Mouse (Mus musculus) urinary bladder, postnatal 10 days (tissue): ENCODE data around the gene Csnk2a2.

Experiments
- DNase-seq: peaks from one replicate; pipeline ENCODE4 v3.0.0; 2022; ENCODE audit warnings: low spot score

The Csnk2a2 gene

DNA sequence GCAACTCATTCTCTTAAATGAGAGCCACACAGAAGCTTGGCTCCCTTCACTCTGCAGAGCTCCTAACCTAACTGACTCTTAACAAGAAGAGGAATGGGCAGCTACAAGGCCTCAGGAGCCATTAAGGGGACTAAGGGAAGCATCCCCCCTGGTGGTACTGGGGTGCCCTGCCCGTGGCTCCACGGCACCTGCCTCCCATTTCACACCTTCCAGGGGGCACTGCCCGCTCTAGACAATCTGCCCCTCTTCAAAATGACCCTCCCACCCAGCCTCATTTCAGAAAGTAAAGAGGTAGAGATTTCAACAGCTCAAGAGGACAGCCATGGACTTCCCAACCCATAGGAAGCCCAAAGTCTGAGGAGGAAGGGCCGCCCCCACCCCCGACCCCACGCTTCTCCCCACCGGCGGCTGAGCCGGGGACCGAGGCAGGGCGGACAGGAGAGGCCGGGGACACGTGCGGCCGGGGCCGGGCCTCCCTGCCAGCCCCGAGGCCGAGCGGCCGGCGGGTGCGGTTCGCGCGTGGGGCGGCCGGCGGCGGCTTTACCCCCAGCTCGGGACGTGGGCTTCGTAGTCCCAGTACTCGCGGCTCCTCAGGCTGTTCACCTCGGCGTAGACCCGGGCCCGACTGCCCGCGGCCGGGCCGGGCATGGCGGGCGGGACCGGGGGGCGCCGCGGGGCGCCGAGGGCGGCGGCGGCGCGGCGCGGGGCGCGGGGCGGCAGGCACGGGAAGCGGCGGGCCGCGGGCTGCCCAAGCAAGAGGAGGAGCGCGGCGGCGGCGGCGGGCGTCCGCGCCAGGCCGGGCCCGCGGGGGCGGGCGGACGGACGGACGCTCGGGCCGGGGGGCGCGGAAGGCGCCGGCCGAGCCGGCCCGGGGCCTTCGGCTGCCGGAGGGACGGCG is 1.8 kb downstream of the Csnk2a2 start:
- no peak for DNase-seq

DNA sequence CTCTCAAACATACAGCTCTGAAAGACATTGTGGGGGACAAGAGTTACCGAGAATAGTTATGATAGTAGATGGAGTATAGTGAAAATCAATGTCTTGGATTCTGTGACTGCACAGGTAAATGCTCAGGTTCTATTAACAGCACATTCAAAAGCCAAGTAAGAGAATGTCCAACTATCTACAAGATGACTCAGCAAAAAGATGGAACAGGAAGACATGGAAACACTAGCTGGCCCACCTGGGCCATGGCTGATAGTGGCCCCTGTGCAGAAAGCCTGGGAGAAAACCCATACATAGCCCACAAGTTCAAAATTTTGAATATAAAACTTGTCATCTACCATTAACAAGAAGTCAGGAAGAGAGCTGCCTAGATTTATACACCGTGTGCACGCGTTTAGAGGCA is 19.8 kb downstream of the Csnk2a2 start:
- no peak for DNase-seq

DNA sequence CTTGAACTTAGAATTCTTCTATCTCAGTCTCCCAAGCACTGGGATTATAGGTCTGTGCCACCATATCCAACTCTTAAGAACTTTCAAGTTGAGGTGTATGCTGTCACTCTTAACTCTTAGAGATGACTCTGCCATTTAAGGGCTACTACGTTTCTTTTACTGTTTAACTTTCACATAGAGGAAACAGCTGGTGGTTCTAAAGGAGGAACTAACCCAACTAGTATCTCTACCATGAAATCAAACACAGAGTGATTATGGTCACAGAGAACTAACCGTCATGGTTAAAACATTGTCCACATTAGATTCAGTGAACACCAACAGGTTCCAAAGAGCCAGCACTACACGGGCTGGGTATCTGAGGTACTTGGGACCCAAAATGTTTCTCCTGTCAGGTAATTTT is 20.8 kb downstream of the Csnk2a2 start:
- no peak for DNase-seq

DNA sequence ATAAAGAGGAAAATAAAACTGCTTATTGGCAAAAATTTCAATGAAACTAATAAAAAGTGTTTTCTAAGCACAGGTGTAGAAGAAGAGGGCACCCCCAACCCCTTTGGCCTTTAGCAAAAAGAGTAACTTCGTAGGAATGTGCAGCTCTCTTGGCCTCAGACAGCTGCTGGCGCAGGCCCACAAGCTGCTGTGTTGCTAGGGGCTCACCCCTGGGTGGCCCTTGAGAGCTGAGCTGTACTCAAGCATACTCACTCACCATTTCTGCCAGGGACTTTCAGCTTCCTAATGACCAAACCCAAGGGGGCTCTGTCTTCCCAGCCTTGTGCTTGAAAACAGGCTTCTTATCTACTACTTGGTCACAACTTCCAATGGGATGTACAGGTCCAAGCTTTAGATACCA is 23.3 kb downstream of the Csnk2a2 start:
- DNase-seq: no peak

DNA sequence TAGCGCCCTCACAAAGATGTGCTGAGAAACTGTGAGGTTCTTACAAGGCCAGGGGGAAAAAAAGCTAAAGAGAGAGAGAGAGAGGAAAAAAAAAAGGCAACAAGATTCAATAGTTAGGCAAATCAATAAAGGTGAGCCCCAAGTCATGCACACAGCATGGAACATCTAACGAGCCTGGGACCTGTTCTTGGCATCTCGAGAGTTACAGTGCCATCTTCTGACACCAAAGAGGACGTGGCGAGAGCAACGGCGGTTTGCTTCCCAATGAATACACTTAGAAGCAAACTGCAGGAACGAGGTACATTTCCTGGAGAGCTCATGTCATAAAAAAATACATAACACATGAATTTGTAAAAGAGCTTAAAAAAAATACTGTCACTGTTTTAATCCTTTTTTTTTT is 37.3 kb downstream of the Csnk2a2 start:
- no peak for DNase-seq

DNA sequence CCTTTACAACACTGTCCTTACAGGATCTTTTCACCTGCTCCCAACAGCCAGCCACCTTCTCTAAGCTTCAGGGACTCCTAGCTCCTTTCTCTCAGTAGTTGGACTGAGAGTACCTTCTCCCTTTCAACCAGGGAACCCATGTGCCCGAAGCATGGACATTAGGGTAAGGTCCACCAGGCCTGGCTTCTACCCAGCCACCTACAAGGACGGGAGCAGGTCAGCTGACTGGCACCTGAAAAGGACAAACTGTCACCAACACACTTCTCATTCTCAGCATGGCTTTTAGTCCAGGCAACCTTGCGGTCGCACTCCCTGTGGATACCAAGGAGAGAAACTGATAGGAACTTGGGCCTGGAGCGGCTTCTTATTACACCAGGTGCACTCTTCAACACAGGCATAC is 39.6 kb downstream of the Csnk2a2 start:
- no peak for DNase-seq

DNA sequence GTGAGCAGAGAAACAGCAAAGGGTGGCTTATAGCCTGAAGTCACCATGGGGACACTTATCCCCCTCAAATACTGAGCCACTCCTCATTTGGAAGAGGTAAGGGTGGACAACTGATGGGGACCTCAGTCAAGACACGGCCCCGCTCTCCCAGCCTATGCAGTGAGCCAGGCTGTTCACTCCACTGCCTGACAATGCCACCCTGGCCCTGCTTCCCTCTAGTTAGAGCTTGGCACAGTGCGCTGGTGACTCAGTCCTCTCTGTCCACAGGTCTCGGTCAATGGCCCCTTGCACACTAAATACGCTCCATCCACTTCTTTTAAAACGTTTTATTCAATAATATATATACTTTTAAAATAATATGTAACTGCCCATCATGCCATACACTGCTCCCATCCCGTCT is 42.2 kb downstream of the Csnk2a2 start:
- no peak for DNase-seq

DNA sequence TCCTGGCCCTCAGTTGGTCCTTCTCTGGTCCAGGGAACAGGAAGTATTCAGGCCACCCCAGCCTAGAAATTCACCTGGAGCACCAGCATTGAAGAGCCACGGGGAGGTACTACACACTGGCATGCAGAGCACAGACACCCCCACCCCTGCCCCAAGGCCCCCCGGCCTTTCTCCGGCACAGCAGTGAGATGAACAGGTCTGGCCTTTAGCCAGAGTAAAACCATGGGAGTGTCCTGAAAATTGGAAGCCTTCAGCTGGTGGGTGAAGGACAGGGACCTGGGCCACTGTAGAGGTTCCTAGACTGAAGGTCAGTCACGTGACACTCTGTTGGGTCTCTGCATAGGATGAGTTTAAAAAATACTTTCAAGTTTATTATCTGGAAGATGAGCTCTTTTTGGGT is 44.8 kb downstream of the Csnk2a2 start:
- DNase-seq: no peak

DNA sequence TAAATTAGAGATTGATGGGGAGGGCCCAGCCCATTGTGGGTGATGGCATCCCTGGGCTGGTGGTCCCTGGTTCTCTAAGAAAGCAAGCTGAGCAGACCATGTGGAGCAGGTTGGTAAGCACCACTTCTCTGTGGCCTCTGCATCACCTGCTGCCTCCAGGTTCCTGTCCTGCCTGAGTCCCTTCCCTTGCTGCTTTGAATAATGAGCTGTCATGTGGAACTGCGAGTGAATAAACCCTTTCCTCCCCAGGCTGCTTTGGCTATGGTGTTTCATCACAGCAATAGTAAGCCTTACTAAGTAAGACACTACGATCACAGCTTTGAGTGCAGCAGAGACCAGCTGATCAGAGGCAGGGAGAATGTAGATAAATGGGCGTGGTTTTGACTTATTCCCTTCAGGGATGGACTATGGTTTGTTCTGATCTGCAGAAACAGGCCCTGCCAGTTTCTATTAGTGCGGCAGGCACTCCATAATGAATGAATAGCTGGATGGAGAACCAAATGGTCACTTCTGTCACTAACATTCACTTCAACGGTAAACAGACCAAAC is 48.3 kb downstream of the Csnk2a2 start:
- no peak for DNase-seq

DNA sequence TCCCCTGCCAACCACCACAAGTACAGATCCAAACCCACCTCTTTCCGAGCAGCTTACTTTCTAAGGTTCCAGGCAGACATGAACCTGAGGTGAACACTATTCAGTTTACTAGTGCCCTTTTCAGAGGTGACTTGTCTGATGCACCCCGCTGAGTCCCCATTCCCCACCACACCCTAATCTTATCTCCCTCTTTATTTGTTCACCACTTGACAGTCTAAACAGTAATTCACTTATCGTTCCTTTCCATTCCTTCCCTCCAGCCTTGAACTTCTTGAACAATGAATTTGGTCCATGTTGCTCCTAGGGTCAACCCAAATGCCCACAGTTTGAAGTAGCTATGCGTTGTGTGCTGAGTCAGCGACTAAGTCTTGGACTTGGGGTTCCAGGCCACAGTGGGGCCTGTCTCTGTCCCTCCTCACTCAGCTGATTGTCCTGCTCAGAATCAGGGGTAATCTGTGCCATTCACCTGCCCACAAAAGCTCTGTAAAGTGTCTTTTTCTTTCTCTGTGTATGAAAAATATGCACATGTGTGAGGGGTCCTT is 49.6 kb downstream of the Csnk2a2 start:
- DNase-seq: no peak

DNA sequence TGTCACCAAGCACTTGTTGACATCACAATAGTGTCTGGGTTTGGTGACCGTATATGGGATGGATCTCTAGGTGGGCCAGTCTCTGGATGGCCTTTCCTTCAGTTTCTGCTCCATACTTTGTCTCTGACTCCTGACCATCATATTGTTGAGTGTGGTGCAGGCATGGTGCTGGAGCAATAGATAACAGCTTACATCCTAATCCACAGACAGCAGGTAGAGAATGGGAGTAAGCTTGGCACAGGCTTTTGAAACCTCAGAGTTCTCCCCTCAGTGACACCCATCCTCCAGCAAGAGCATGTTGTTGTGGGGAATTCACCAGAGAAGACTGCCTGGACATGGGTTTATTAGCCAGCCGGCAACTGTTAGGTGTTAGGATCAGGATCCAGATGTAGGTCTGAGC is 50.4 kb downstream of the Csnk2a2 start:
- DNase-seq: no peak

DNA sequence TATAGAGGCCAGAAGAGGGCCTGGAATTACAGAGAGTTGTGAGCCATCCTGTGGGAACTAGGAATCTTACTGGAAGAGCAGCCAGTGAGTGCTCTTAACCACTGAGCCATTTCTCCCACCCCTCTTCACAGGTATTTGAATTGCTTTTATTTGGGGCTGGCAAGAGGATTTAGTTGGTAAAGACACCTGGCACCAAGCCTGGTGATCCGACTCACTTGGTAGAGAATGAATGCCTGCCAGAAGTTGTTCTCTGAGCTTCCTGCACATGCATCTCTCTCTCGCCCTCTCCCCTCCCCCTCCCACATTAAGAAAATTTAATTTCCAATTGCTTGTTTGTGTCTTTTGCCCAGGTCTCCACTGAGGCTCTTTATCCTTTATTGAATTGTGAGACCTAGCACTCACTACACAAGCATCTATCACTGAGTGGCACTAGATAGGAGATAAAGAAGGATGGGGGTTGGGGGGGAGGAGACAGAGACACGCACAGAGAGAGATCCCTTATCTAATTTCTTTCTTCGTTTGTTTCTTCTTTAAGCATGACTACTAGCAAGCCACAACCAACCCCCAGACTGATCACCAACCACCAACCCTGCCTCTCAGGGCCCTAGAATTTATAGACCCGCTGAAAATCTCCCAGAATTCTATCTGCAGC is 52.4 kb downstream of the Csnk2a2 start:
- DNase-seq: no peak

DNA sequence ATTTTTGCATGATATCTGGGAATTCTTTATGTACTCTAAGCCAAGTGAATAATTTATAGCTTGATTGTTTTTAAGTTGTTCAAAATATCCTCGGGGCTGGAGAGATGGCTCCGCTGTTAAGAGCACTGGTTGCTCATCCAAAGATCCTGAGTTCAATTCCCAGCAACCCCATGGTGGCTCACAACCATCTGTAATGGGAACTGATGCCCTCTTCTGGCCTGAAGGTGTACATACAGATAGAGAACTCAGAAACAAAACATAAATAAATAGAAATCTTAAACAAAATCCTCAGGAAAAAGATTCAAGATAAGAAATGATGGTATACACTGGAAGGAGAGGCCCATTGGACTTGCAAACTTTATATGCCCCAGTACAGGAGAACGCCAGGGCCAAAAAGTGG is 53.9 kb downstream of the Csnk2a2 start:
- no peak for DNase-seq

DNA sequence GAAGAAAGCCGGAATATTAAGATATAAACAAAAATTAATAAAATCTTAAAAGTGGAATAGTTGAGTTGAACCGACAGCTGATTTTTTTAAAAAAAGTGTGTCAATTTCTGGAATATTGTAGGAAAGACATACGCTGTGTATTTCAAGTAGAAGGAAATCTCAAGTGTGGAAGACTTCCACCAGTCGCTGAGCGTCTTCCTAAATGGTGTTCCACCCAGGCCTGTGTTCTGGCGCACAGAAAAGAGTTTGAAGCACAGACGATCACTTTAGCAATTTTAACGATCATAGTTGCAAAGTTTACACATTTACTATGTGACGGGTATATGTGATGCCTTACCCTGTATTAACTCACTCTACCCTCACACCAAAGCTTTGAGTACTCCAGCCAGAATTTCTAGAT is 54.4 kb downstream of the Csnk2a2 start:
- no peak for DNase-seq

DNA sequence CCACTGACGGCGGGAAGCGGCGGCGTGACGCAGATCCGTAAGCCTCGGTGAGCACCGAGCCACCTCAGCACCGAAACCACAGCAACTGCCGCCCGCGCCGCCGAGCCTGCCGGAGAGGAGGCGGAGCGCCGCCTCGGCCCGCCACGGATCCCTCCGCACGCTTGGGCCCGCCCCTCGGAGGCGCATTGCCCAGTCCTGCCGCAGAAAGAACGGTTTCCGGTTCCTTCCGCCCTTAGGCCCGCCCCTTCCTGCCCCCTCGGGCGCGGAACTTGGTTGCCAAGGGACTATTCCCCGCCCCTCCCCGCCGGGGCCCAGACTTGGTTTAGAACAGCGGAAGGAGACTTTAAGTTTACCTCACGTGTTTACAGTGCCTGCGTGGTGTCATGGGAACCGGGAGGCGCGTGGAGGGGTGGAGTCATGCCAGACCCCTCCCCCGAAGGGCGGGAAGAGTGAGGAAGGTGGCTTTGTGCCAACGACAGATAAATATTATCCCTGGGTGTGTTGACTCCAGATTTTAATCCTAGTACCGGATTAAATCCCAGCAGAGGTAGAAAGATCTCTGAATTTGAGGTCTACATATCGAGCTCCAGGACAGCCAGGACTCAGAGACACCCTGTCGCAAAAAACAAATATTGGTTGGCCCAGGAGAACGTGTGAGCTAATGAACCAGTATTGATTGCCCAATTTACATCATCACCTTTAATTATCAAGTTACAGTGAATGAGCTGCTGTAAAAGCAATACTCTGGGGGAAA is 55.0 kb downstream of the Csnk2a2 start, which contains the start of gene Cfap20:
Gene Cfap20 (minus strand): TSS at position 184 of the 754 bp plus-strand sequence.
- peak; percentile 98 for DNase-seq

DNA sequence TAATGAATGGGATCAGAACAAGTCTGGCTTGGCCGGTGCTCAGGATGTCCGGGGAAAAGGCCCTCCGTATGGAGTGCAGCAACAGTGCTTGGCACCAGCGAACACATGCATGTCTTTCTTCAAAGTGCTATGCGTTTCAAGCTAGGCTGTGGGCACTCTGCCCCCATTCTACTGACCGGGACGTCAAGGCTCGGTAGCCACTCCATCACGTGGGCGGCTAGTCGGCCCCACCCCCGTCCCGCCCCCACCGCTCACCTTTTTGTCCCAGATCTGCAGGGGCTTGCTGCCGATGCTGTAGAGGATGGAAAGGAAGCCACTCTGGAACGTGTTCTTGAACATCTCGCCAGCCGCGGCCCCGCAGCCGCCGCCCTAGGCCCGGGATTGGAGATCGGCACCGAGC is 55.6 kb downstream of the Csnk2a2 start:
- no peak for DNase-seq

DNA sequence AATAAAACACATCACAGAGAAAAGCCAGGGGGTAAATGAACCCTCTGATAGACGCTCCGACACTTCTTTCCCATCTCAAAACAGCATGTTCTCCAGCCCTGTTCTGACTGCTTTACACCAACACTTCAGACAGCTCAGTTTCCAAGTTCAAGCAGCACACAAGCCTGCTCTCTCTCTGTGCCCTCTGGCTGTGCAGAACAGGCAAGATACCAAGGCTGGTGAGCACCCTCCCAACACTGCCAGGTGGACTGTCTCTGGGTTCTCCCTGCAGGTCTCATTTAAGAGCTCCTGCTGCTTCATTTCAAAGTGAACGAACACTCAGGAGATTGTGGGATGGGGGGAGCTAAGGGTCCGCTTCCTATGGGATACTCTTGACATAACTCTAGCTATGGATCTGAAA is 56.7 kb downstream of the Csnk2a2 start:
- no peak for DNase-seq

DNA sequence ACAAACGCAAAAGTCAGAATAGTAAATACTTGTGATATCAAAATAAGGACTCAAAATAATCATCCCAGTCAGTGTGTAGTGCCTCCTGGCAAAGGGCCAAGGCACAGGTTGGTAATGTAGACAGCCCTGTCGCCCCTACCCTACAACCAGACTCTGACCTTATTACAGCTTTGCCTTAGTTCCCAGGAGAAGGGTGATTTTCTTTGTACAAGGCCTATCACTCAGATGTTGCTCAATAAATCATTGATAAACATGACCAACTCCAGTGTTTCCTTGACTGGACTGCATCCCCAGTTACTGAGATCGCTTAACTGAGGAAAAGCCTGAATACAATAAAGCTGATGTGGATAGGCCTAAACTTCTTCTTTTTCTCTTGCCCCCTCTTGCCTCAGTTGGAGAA is 57.4 kb downstream of the Csnk2a2 start:
- no peak for DNase-seq

DNA sequence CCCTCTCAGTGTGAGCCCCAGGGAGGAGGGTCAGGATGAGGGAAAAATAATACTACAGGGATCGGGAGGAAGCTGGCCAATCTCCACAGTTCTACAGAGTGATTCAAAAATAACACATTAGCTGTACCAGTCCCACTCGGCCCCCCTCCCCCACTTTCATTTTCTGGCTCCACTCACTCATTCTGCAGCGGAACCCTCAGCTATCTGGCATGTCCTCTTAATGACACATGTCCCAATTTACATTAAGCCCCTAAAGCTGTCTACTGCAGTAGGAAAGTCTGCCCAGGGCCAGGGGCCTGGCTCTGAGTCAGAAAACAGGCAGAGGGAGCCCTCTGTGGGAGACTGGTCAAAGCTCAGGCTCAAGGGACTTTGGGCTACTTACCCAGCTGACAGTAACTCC is 59.9 kb downstream of the Csnk2a2 start:
- no peak for DNase-seq

DNA sequence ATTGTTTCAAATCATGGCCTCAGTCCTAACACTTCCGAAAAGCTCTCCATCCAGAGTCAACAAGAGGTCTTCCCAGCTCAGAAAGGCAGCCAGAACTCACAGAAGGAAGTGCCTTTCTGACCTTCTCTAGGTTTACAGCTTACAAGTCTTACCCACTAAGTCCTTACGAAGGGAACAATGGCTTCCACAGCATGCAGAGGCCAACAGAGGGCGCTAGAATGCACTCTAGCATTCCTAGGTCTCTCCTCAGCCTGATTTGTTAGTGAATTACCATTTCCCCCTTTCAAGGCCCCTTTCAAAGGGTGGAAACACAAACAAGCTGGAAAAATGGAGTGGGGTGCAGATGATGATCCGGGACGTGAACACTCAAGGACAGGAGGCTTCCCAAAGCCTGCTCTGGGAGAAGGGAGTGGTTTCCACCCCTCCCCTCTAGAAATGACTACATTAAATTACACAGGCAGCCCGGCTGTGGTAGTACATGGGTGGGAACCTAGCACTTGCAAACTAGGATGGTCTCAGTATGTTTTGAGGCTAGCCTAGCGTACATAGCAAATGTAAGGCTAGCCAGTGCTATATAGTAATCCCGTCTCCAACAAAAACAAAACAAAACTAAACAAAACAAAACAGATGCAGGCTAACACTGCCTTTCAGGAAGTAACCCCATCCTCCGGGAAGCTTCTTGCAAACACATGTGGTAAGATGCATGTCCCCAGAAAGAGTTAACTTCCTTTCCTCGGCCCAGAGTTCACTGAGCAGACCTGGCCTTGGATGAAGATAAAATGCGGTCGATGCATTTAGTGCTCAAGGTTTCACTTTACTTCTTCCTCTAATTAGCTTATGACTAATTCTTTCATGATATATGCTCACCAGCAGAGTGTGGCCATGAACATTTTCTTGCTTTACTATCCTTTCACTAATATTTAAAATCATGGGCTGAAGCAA is 62.0 kb downstream of the Csnk2a2 start:
- DNase-seq: no peak

DNA sequence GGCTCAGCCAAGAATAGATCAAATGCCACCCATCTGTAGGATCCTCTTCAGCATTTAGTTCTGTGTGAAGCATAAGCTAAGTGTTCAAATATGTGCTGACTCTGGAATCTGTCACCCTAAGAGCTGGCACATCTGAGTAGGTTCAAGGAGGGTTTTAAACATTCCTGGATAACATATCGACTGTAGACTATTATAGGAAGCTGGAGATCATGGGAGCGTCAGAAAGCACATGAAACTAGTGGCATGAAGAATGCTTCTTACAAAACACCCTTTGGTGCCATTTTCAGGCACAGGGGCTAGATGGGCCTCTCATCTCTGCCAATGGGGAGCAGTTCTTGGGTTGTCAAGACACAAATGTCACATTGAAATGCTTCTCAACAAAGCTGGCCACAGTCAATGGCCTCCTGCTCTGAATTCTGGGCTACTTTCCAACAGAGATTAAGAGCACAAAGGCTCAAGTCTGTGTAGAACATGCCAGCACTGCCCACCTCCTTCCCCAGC is 63.0 kb downstream of the Csnk2a2 start:
- DNase-seq: no peak
